Mouse (Mus musculus) ES-E14 (cell line): ENCODE measurements around the gene Slc24a2. TPM values are rescaled to one million over a fixed set of nuclear protein-coding genes. Genes with fewer than 3 reads are reported as not detected.
A peak's percentile ranks its signal among the peaks of the same experiment; 100 is the strongest.

Experiments
- DNase-seq: peaks from one replicate; pipeline ENCODE4 v3.0.0-alpha.2; 2013; ENCODE audit warnings: low read depth, low spot score
- H3K27ac ChIP-seq: 2 replicates; pipeline ENCODE4 v1.5.1; 2012; ENCODE audit warnings: low read depth, mild to moderate bottlenecking, low read length, moderate library complexity, mixed read lengths; ENCODE audit not compliant: poor library complexity, insufficient read depth, severe bottlenecking
- H3K36me3 ChIP-seq: 2 replicates; pipeline ENCODE4 v1.6.1; 2012; ENCODE audit warnings: mild to moderate bottlenecking, low read length, moderate library complexity, mixed read lengths; ENCODE audit not compliant: control insufficient read depth, poor library complexity, insufficient read depth, severe bottlenecking
- H3K4me1 ChIP-seq, 2 experiments: fragments of 150-350 bp in 1 of 2; sonication (generic) in 1 of 2; 2 replicates each; pipeline ENCODE4 v1.6.1; 2012; ENCODE audit warnings: low read length in 2 of 2, mild to moderate bottlenecking in 1 of 2, mixed read lengths in 1 of 2; ENCODE audit not compliant: control insufficient read depth in 2 of 2, insufficient read depth in 2 of 2, poor library complexity in 1 of 2
- H3K4me3 ChIP-seq, 2 experiments: fragments of 150-350 bp in 1 of 2; sonication (generic) in 1 of 2; 2 replicates each; pipeline ENCODE4 v1.5.1; 2012; ENCODE audit warnings: low read length in 2 of 2, low read depth in 1 of 2, mild to moderate bottlenecking in 1 of 2, mixed read lengths in 1 of 2; ENCODE audit not compliant: insufficient read depth in 1 of 2, poor library complexity in 1 of 2, severe bottlenecking in 1 of 2
- H3K9ac ChIP-seq: 2 replicates; pipeline ENCODE4 v1.6.1; 2012; ENCODE audit warnings: low read depth, mild to moderate bottlenecking, low read length, mixed read lengths; ENCODE audit not compliant: poor library complexity, insufficient read depth, severe bottlenecking
- H3K9me3 ChIP-seq: fragments of 150-350 bp; sonication (generic); 2 replicates; pipeline ENCODE4 v1.6.1; 2012; ENCODE audit warnings: low read depth, mild to moderate bottlenecking, low read length; ENCODE audit not compliant: control insufficient read depth, insufficient read depth
- CHD2 ChIP-seq: IDR thresholded peaks from 2 replicates; pipeline ENCODE4 v1.6.1; 2014; ENCODE audit warnings: mild to moderate bottlenecking, low read depth, low read length, inconsistent platforms
- HCFC1 ChIP-seq: IDR thresholded peaks from 2 replicates; pipeline ENCODE4 v1.6.1; 2012; ENCODE audit warnings: low read length, inconsistent platforms, borderline replicate concordance; ENCODE audit not compliant: insufficient read depth
- MAFK ChIP-seq: IDR thresholded peaks from 2 replicates; pipeline ENCODE4 v1.6.1; 2014; ENCODE audit warnings: mild to moderate bottlenecking, low read depth, low read length, inconsistent platforms; ENCODE audit not compliant: insufficient read depth
- ZC3H11A ChIP-seq: IDR thresholded peaks from 2 replicates; pipeline ENCODE4 v1.6.1; 2012; ENCODE audit warnings: low read depth, mild to moderate bottlenecking, inconsistent platforms, low read length, borderline replicate concordance
- ZNF384 ChIP-seq: IDR thresholded peaks from 2 replicates; pipeline ENCODE4 v1.6.1; 2012; ENCODE audit warnings: low read depth, low read length, inconsistent platforms
- in situ Hi-C, 2 experiments: fragments of 600-800 bp; cut with MboI; formaldehyde crosslinking; loops; one replicate each; pipeline ENCODE4 v1.15.1; 2025; ENCODE audit warnings: low sequenced_read_pairs in 2 of 2, inconsistent platforms in 1 of 2; ENCODE audit not compliant: unreplicated experiment in 2 of 2
- total RNA-seq: library from RNA; depleted of rRNA; stranded (reverse); fragments of 300-350 nt; gene quantifications from 2 replicates; pipeline ENCODE4 v1.2.3, GENCODE M21; 2012

Slc24a2 gene
- total RNA-seq, 1 experiment, result 0.13 TPM

- Histone ChIP-seq H3K4me1 (no peaks in the 10 kb centered on the region), H3K4me3 (no peak overlapping the region)
- in situ Hi-C loops, result no loop called here
These were observed 276.8 kb downstream of the Slc24a2 start for GRCm38 (mm10) chr4:86953519-86953918.

GRCm38 (mm10) chr4:86948794-86949193, 281.5 kb downstream of the Slc24a2 start:
- DNase-seq, result no peak
- in situ Hi-C loops, result no loop called here
- Histone ChIP-seq H3K9me3 (no peaks in the 10 kb centered on the region), H3K36me3 (no peaks in the 10 kb centered on the region), H3K27ac (no peak overlapping the region), H3K4me3 (no peak overlapping the region), H3K9ac (no peak overlapping the region), H3K4me1 (no peaks in the 10 kb centered on the region)
- TF ChIP-seq MAFK, result no peak
- TF ChIP-seq CHD2, result no peak
- TF ChIP-seq HCFC1, result no peak
- TF ChIP-seq ZC3H11A, result no peak
- TF ChIP-seq ZNF384, result no peak

More at GRCm38 (mm10) chr4:86953519-86953918, 276.8 kb downstream of the Slc24a2 start:
- no peak overlapping the region for H3K27ac ChIP-seq
- H3K9ac ChIP-seq, result no peak overlapping the region
- DNase-seq, result no peak
- TF ChIP-seq ZC3H11A (no peak), HCFC1 (no peak), ZNF384 (no peak), CHD2 (no peak), MAFK (no peak)
- no peaks in the 10 kb centered on the region for H3K36me3 ChIP-seq
- no peaks in the 10 kb centered on the region for H3K9me3 ChIP-seq

- H3K4me1 ChIP-seq, result no peaks in the 10 kb centered on the region; a peak in 1 of 4 replicates
- no peaks in the 10 kb centered on the region for H3K9me3 ChIP-seq
- TF ChIP-seq ZNF384 (no peak), HCFC1 (no peak), ZC3H11A (no peak)
- H3K9ac ChIP-seq, result no peak overlapping the region
- H3K27ac ChIP-seq, result no peak overlapping the region
- peak overlapping the region in 1 of 2 experiments; percentile 53; a peak in 2 of 4 replicates for H3K4me3 ChIP-seq
- no peaks in the 10 kb centered on the region for H3K36me3 ChIP-seq
- in situ Hi-C loops, result no loop called here
- DNase-seq, result peak; percentile 55
These were observed 287.0 kb downstream of the Slc24a2 start for GRCm38 (mm10) chr4:86943296-86943695.

- Histone ChIP-seq H3K27ac (no peak overlapping the region), H3K4me3 (peak overlapping the region in 1 of 2 experiments; percentile 53; a peak in 2 of 4 replicates), H3K36me3 (no peaks in the 10 kb centered on the region), H3K9ac (no peak overlapping the region), H3K9me3 (no peaks in the 10 kb centered on the region), H3K4me1 (no peaks in the 10 kb centered on the region; a peak in 1 of 4 replicates)
- in situ Hi-C loops, result no loop called here
- TF ChIP-seq MAFK (no peak), ZNF384 (no peak), ZC3H11A (no peak), CHD2 (no peak), HCFC1 (no peak)
- DNase-seq, result no peak
These were observed 287.6 kb downstream of the Slc24a2 start for GRCm38 (mm10) chr4:86942656-86943055.

GRCm38 (mm10) chr4:86936706-86937105, 293.6 kb downstream of the Slc24a2 start:
- no peaks in the 10 kb centered on the region for H3K9me3 ChIP-seq
- H3K4me1 ChIP-seq, result 0 out of 4 replicates have a peak, but pooled peaks cover 0 to 2% of the 10 kb centered on the region in 2 experiments
- no peak for DNase-seq
- no peak overlapping the region for H3K9ac ChIP-seq
- peaks cover 11% of the 10 kb centered on the region for H3K36me3 ChIP-seq
- H3K27ac ChIP-seq, result no peak overlapping the region
- in situ Hi-C loops, result no loop called here
- TF ChIP-seq ZNF384, result no peak
- TF ChIP-seq CHD2, result no peak
- TF ChIP-seq MAFK, result no peak
- TF ChIP-seq ZC3H11A, result no peak
- TF ChIP-seq HCFC1, result no peak
- H3K4me3 ChIP-seq, result no peak overlapping the region
